ENCODE assay signal across 21 mouse cellular contexts in the genomic region with DNA sequence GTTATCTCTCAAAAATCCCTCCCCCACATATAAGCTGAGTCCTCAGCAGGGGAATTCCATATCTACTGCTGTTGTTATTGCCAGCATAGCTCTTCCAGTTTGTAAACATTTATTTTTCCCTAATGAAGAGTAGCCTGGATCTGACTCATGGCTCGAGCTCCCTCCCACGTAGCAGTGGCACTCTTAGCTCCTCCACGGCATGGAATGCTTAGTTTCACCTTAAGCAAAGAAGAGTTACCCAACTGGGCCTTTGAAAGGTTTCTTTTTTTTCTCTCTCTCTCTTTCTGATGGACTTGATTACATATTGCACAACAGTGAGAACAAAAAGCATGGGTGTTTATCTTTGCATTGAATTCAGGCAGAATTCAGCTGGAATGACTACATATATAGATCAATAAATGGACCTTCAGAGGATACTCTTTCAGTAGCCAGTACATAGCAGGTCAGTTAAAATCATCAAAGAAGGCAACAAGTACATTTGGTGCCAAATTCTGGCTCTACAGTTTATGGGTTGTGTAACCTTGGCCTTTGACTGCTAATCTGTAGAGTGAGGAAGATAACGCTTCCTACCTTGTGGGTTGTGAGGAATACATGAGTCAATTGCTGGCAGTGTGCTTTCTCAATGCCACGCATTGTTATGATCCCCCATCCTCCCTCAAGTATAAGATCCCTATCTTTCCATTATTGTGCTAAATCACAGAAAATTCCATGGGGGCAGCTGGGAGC.
DNase-seq lines count a peak whose midpoint lies in the region; ATAC-seq and TF ChIP-seq lines count a peak whose summit lies in the region.
"Had no signal": no experiment of that assay in that cellular context is flagged by ENCODE, and none has a peak within 500 bp of the region (broad histone marks: within the 10 kb centered on the region; RNA-seq: fewer than 3 reads in every experiment).

No protein-coding gene starts in this region.

- CTCF ChIA-PET in Patski (lab: Charles Lee), result interaction anchor here (1.0 to 1.5 kb wide), 4 partner anchors 8 to 144 kb away, joined by 3 read pairs; no protein-coding TSS in a partner anchor

- H3K4me1 ChIP-seq in liver, embryonic 15.5 days (replicated peaks), result no peaks in the 10 kb centered on the region
- no peaks in the 10 kb centered on the region for H3K4me1 ChIP-seq in liver, embryonic 11.5 days (replicated peaks; ENCODE audit: control insufficient read depth, insufficient read depth, low read length)
- no peaks in the 10 kb centered on the region for H3K4me1 ChIP-seq in lung, postnatal 0 days (ENCODE audit: insufficient read depth, low read depth, low read length)
- H3K4me1 ChIP-seq in cerebellum, adult 2 months (ENCODE audit: control insufficient read depth, insufficient read depth, low read length), result no peaks in the 10 kb centered on the region
- H3K4me1 ChIP-seq: embryonic facial prominence, embryonic 13.5 days; hindbrain, embryonic 10.5 days; megakaryocyte, embryonic 14.5 days had no signal

- H3K4me2 ChIP-seq in liver, embryonic 15.5 days, result no peak overlapping the region
- H3K4me2 ChIP-seq in liver, embryonic 11.5 days, result no peak overlapping the region
- no peak overlapping the region for H3K4me2 ChIP-seq in lung, postnatal 0 days (replicated peaks; ENCODE audit: low read depth, low read length)
- H3K4me2 ChIP-seq: embryonic facial prominence, embryonic 13.5 days had no signal

- H3K4me3 ChIP-seq in liver, embryonic 15.5 days (replicated peaks), result no peak overlapping the region
- H3K4me3 ChIP-seq in liver, embryonic 11.5 days (ENCODE audit: low read depth, low read length), result no peak overlapping the region
- no peak overlapping the region for H3K4me3 ChIP-seq in lung, postnatal 0 days (ENCODE audit: low read depth, low read length)
- H3K4me3 ChIP-seq in cerebellum, adult 2 months (replicated peaks; ENCODE audit: insufficient read depth, low read depth, low read length), result no peak overlapping the region
- H3K4me3 ChIP-seq: embryonic facial prominence, embryonic 13.5 days; hindbrain, embryonic 10.5 days; left cerebral cortex, adult 2 months; megakaryocyte, embryonic 14.5 days had no signal

- in situ Hi-C loops in Patski (cut with MboI; ENCODE audit: low pct_unique_long_range_greater_than_20kb), result loop anchor here (5.0 kb wide), 1 partner anchor 139 kb away; no protein-coding TSS in a partner anchor

- no peaks in the 10 kb centered on the region for H3K27me3 ChIP-seq in liver, embryonic 15.5 days
- no peaks in the 10 kb centered on the region; the same call in none of the 2 replicates for H3K27me3 ChIP-seq in liver, embryonic 11.5 days (replicated peaks; ENCODE audit: control insufficient read depth, insufficient read depth, low read length)
- H3K27me3 ChIP-seq in Patski, result peaks cover 13% of the 10 kb centered on the region
- no peaks in the 10 kb centered on the region for H3K27me3 ChIP-seq in lung, postnatal 0 days (replicated peaks; ENCODE audit: insufficient read depth, low read length)
- no peaks in the 10 kb centered on the region for H3K27me3 ChIP-seq in cerebellum, adult 2 months (ENCODE audit: control insufficient read depth, insufficient read depth, low read length)

- DNase-seq in liver, embryonic 11.5 days (ENCODE audit: low spot score), result no peak
- DNase-seq in Patski (ENCODE audit: low read depth, low spot score), result no peak
- peak; percentile 79 for DNase-seq in lung, postnatal 0 days (ENCODE audit: low spot score)
- DNase-seq in yolk sac, embryonic 10.5 days (ENCODE audit: low spot score), result peak; percentile 31
- no peak for DNase-seq in cerebellum, adult 2 months
- no peak for DNase-seq in spleen, postnatal 10 days (ENCODE audit: low spot score in 2 of 2)
- DNase-seq: cerebellum, postnatal 10 days; forebrain, postnatal 0 days; gastrocnemius, postnatal 36 days; kidney, adult 8-10 months; kidney, postnatal 14 days; left cerebral cortex, postnatal 4 days; midbrain, embryonic 14.5 days; right cerebral cortex, postnatal 25 days had no signal

- no peak for TF ChIP-seq CTCF in Patski (IDR thresholded peaks at IDR 0.05)
- TF ChIP-seq CTCF in lung, postnatal 0 days (IDR thresholded peaks at IDR 0.05), result no peak
- TF ChIP-seq CTCF in cerebellum, adult 2 months (IDR thresholded peaks at IDR 0.05; ENCODE audit: borderline replicate concordance, insufficient read depth, low read depth, low read length), result no peak

- no peak overlapping the region for H3K9ac ChIP-seq in liver, embryonic 15.5 days
- H3K9ac ChIP-seq in liver, embryonic 11.5 days (ENCODE audit: low read depth, low read length), result no peak overlapping the region
- no peak overlapping the region for H3K9ac ChIP-seq in lung, postnatal 0 days (replicated peaks; ENCODE audit: low read depth)
- H3K9ac ChIP-seq: embryonic facial prominence, embryonic 13.5 days; forebrain, postnatal 0 days; liver, embryonic 14.5 days had no signal

- no peaks in the 10 kb centered on the region for H3K36me3 ChIP-seq in liver, embryonic 15.5 days (replicated peaks)
- H3K36me3 ChIP-seq in liver, embryonic 11.5 days (ENCODE audit: control insufficient read depth, insufficient read depth, low read length), result no peaks in the 10 kb centered on the region
- no peaks in the 10 kb centered on the region for H3K36me3 ChIP-seq in lung, postnatal 0 days (ENCODE audit: insufficient read depth, low read length)
- H3K36me3 ChIP-seq: embryonic facial prominence, embryonic 13.5 days; G1E; hindbrain, embryonic 10.5 days had no signal

- 52% methylated on average over 5 of the region's 5 CpGs for WGBS in liver, embryonic 15.5 days (ENCODE audit: insufficient replicate concordance)
- 68% methylated on average over 5 of the region's 5 CpGs for WGBS in liver, embryonic 11.5 days
- WGBS in lung, postnatal 0 days, result 59% methylated on average over 5 of the region's 5 CpGs
- WGBS in cerebellum, adult 2 months, result 89% methylated on average over 5 of the region's 5 CpGs

- no peak for TF ChIP-seq POLR2A in cerebellum, adult 2 months (IDR thresholded peaks at IDR 0.05; ENCODE audit: borderline replicate concordance, insufficient read depth, low read length)

- no peak overlapping the region for H3K27ac ChIP-seq in liver, embryonic 15.5 days (replicated peaks)
- no peak overlapping the region for H3K27ac ChIP-seq in liver, embryonic 11.5 days (ENCODE audit: low read depth, low read length)
- 0 out of 2 replicates have a peak overlapping the region, but pooled peaks have one; percentile 14 for H3K27ac ChIP-seq in lung, postnatal 0 days (ENCODE audit: low read length)
- no peak overlapping the region for H3K27ac ChIP-seq in cerebellum, adult 2 months (ENCODE audit: insufficient read depth, low read length)
- H3K27ac ChIP-seq: embryonic facial prominence, embryonic 13.5 days; hindbrain, embryonic 10.5 days; left cerebral cortex, adult 2 months; liver, embryonic 14.5 days had no signal

- peak; percentile 44; the same call in 1 of the 2 replicates for ATAC-seq in liver, embryonic 15.5 days (ENCODE audit: insufficient read depth)
- no peak for ATAC-seq in liver, embryonic 11.5 days (replicated peaks; ENCODE audit: low FRiP score)
- peak; percentile 62 for ATAC-seq in Patski
- peak; percentile 87 for ATAC-seq in lung, postnatal 0 days
- ATAC-seq: forebrain, postnatal 0 days had no signal

- POLR2A ChIA-PET in Patski (lab: Charles Lee), result no interaction called here

- no peaks in the 10 kb centered on the region for H3K9me3 ChIP-seq in liver, embryonic 15.5 days (replicated peaks)
- H3K9me3 ChIP-seq in liver, embryonic 11.5 days (ENCODE audit: control insufficient read depth, low read length), result no peaks in the 10 kb centered on the region
- no peaks in the 10 kb centered on the region for H3K9me3 ChIP-seq in lung, postnatal 0 days (ENCODE audit: low read length)
- H3K9me3 ChIP-seq: embryonic facial prominence, embryonic 13.5 days; G1E; hindbrain, embryonic 10.5 days; megakaryocyte, embryonic 14.5 days had no signal

- TF ChIP-seq EP300 in lung, postnatal 0 days (IDR thresholded peaks at IDR 0.05), result peak; percentile 54; the same call in 1 of the 2 replicates

Comparison
In these comparisons a context has a peak if more than half of its experiments do, and no peak if none do; other contexts are left out.
1. DNase-seq: peak in lung, postnatal 0 days (single experiment) and yolk sac, embryonic 10.5 days (single experiment); none in liver, embryonic 11.5 days (single experiment), Patski (single experiment), cerebellum, adult 2 months (0 of 2) and spleen, postnatal 10 days (0 of 2).